Mouse (Mus musculus): Measurements from ENCODE around the gene Ak1.

Ak1 gene

DNA sequence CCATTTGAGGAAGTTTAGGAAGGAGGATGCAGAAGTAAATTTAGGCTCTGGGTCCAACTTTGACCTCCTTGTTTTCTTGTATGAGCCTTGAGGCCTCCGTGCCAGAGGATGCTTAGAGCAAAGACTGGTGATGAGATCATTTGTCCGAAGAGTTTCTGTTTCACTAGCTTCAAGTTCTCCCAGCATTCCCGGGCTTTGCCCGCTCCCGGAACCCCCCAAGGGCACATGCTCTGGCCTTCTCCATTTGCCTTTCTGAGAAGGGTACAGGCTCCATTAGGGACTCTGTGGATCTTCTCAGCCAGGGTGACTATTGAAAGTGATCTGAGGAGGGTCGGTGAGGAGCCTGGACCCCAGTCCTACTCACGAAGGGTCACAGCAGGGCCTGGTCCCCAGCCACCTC lies 25.8 kb downstream of the Ak1 start:
- peak in 1 of 2 experiments; percentile 55 for DNase-seq (ENCODE audit: inconsistent age in 2 of 2, low spot score in 1 of 2)

DNA sequence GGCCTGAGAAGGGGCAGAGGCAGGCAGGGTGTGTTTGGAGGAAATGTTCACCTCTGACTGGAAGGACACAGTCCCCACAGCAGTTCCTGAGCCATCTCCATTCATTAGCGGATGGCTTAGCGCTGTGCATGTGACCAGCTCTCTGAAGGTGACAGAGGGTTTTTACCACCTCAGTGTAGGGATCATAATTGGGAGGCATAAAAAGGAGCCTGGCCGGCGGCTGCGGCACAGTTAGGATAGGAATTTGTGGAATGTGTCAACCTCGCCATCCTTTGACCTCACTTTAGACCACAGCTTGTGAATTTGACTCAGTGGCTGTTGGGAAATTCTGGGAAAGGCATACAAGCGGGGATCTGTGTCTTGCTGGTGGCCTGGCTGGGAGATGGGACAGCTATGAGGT lies 32.2 kb downstream of the Ak1 start:
- no peak for DNase-seq (ENCODE audit: inconsistent age in 2 of 2, low spot score in 1 of 2)

DNA sequence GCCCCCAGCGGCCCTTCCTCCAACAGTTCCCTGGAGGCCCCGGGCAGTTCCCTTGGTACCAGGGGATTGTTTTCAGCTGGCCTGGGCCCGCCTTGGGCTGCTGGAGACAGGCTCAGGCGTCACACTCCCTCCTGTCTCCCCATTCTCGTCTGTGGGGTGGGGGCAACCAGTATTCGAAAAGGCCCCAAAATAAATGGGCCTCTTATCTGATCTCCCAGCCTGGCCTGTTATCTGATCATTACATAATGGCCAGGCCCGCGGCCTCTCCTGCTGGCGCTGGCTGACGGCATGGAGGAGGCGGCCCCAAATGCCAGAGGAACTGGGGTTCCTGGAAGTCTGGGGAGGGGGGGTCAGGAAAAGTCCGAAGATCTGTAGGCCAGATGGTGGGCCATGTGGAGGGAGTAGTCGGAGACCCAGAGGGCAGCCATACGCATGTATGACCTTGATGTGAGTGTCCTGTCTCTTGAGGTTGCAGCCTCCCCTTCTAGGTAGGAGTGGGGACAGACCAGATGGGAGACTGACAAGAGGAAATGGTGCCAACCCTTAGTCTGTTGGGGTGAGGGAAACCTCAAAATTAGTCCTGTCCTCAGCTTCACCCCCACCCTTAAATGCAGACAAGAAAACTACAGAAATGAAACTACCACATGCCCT lies 33.3 kb downstream of the Ak1 start:
- DNase-seq (ENCODE audit: inconsistent age in 2 of 2, low spot score in 1 of 2) = peak; percentile 48 to 65

DNA sequence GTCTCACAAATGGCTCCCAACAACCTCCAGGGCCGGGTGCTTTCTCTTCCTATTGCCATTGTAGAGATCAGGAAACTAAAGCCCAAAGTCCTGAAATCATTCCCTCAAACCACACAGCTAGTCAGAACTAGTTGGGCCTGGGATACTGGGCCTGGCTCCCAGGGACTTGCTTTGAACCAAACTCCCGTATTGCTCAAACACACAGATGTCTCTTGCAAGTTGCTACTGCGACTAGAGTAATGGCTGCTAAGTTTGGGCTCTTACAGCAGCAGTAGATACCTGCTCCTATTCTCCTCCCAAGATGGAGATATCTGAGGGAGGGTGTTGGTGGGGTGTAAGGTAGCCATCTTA lies 33.8 kb downstream of the Ak1 start:
- no peak for DNase-seq (ENCODE audit: inconsistent age in 2 of 2, low spot score in 1 of 2)

DNA sequence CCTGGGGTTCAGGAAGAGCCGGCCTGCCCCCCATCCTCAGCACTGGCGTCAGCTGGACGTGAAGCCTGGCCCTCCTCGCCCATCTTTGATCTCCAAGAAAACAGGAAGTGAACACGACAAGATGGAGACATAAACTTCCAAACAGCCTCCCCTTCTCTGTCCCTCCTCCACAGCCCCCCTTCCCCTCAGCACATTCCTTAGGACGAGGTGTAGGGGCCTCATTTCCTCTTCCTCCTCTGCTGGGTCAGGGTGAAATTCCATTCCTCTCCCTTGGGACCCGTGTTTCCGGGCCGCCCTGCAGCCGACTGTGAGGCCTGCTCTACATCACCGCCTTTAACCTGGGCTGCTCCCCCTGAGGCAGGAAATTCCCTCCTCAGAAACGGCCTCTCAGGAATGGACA lies 34.3 kb downstream of the Ak1 start:
- DNase-seq (ENCODE audit: inconsistent age in 2 of 2, low spot score in 1 of 2) = peak; percentile 76 to 82

DNA sequence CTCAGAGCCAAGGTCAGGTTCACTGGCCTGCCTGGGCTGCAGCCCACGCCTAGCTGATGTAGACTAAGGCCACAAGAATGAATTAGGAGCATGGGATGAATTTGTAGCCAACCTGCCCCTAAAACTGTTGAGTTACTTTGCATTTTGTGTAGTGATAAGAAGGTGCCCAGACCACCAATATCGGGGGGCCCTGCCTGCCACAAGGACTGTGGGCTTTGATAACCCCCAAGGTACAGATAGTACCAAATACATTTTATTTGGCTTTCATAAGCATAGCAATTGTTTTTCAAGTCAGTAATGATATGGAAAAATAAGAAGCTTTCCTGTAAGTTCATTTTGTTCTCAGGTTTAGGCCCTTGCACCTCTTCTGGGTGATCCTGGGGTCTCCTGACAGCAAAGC lies 37.3 kb downstream of the Ak1 start:
- DNase-seq (ENCODE audit: inconsistent age in 2 of 2, low spot score in 1 of 2) = no peak

DNA sequence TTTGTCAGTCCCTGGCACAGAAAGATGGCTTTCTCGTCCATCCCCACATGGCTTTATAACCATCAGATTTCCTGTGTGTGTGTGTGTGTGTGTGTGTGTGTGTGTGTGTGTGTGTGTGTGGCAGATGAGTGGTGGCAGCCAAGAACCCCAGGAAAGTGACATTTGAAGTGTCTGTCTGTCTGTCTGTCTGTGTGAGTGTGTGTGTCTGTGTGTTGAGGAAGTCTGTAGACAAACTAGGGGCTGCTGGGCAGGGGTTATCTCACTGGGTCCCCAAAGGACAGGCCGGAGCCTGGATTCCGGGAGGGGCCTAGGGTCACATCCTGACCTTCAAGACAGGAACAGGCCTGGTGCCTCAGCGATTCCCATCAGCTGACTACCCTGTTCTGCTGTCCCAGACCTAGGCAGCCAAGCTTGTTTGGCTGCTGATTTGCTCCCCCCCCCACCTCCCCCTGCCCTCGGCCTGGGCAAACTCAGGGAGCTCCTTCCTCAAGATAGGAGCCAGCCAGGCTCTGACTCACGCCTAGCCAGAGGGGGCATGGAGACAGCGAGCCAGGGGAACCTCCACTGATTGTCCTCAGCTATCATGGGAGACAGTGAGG lies 40.0 kb downstream of the Ak1 start:
- DNase-seq (ENCODE audit: inconsistent age in 2 of 2, low spot score in 1 of 2) = peak; percentile 78 to 82

DNA sequence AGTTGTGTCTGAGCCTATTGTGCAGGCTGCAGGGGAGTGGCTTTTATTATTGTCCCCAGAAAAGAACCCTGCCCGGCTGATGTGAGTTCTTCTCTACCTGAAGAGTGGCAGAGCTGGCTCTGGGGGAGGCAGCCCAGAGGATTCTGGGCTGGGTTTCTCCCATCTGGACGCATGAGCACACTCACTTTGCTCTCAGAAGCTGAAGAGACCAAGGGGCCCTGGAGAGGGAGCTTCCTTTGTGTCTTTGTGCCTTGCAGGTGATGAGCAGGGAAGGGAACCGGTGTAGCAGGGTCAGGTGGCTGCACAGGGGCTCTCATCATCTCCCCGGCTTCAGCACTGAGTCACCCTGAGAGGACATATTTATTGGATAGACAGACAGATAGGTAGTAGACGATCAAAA lies 40.7 kb downstream of the Ak1 start:
- no peak for DNase-seq (ENCODE audit: inconsistent age in 2 of 2, low spot score in 1 of 2)

DNA sequence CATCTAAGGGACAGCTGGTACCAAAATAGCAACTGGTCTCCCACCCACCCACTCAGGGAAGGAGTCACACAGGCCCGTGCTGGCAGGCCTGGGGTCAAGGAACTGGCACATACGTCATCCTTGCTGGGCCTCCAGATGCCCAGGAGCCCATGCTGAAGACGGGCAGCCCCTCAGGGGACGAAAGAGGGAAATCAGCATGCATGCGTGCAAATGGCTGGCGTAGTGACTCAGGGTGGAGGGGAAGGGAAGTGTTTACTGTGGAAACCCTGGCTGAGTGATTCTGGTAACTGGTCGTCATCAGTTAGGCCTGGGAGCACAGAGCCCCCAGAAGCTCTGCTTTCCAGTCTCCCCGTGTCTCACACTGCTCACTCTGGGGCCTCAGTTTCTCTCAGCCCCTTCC lies 43.8 kb downstream of the Ak1 start:
- no peak for DNase-seq (ENCODE audit: inconsistent age in 2 of 2, low spot score in 1 of 2)

DNA sequence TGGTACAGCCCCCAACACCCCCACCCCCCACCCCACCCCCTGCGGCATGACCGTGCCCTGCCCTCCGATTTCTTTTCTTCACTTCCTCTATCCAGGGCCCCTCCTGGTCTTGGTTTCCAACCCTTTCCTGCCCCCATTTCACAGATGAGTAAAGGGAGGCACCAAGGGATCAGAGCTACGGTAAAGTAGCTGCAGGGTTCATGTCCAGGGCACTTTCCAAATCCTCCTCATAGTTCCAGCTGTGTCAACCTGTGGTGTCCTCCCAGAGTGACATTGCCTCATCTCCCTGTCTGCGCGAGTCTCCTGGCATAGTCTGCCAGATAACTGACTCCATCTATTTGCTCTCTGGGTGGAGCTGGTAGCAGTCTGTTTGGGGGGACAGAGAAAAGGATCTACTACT lies 44.3 kb downstream of the Ak1 start:
- DNase-seq (ENCODE audit: inconsistent age in 2 of 2, low spot score in 1 of 2) = no peak

DNA sequence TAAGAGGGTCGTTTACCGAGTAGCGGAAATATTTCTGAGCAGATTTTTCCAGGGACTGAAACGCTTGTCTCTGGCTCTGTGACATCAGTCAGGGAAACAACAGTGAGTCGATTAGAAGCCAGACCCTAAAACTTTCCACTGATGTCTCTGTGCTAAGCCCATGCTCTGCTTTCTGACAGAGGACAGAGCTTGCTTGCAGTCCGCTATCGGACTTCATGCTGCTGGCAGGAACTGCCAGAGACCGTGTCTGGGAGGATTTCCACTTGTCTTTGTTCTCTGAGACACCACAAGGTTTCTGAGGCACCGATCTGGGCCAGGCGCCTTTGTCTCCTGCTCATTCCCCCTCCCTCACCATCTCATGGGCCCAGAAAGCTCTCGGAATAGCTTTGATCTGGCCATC lies 46.2 kb downstream of the Ak1 start:
- DNase-seq (ENCODE audit: inconsistent age in 2 of 2, low spot score in 1 of 2) = no peak

DNA sequence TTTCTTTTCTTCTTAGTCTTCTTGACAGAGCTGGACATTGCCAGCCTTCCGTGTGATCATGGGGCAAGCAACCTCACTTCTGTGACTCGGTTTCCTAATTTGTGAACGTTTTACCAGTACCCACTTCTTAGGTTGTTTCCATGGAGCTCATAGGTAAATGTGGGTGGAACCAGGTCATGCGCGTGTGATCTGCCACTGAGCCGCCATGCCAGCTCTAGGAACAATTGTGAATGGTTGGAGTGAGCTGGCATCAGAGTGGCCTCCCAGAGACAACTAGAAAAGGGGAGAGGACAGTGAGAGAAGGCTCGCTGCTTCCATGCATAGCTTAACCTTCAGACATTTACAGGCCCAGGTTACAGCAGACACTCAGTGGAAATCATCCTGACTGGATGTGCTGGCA lies 46.6 kb downstream of the Ak1 start:
- DNase-seq (ENCODE audit: inconsistent age in 2 of 2, low spot score in 1 of 2) = no peak

DNA sequence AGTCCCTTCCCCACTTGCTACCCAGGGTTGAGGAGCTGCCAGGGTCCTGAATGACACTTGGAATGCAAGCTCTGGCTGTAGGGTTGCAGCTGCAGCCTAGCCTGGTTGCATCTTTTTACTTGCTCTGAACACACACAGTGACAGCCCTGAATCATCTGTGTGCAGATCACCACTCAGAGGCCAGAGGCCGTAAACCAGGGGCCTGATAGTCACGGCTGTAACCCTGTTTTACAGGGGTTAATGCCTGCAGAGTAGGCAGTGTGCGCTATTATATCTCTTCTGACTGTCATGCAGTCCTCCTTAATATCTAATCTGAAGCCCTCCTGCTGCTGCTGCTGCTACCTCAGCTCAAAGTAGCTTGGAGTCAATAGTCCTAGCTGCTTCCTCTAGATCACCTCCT lies 48.3 kb downstream of the Ak1 start:
- DNase-seq (ENCODE audit: inconsistent age in 2 of 2, low spot score in 1 of 2) = no peak

DNA sequence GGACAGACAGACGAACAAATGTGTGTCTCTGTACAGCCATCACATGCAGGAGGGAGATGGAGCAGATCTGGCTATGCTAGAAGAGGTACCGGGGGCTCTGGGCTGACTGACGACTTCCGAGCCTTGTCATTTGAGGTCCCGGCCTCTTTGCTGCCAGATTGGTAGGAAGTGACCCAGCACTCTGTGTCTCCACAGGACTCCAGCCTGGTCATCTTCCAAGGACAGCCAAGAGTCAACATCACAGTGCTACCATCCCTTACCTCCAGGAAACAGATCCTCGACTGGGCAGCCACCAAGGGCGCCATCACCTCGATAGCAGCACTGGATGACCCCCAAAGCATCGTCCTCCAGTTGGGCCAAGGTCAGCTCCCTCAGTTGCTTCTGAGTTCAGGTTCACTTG lies 49.6 kb downstream of the Ak1 start:
- DNase-seq (ENCODE audit: inconsistent age in 2 of 2, low spot score in 1 of 2) = peak; percentile 36 to 60

DNA sequence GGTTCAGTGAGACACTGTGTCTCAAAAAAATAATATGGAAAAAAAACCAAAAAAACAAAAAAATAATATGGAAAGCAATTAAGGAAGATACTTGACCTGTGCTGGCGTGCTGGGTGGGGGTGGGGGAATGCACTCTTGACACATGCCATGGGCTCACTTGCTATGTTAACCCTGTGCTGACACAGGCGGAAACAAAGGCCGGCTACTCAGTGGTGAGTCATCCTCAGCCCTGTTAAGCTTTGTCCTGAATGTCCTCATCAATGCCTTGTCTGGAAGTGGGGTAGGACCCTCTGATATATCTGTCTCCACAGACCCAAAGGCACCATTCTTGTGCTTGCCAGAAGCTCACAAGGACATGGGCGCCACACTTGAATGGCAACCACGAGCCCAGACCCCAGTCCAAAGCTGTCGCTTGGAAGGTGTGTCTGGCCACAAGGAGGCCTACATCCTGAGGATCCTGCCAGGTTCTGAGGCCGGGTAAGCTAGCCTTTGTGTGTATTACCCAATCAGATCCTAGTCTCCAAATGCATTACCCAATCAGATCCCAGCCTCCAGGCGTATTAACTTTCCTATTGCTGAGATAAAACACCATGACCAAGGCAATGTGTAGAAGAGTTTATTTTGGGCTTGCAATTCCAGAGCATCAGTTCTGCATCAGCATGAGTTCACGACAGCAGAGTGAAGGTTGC lies 50.5 kb downstream of the Ak1 start:
- DNase-seq (ENCODE audit: inconsistent age in 2 of 2, low spot score in 1 of 2) = no peak

DNA sequence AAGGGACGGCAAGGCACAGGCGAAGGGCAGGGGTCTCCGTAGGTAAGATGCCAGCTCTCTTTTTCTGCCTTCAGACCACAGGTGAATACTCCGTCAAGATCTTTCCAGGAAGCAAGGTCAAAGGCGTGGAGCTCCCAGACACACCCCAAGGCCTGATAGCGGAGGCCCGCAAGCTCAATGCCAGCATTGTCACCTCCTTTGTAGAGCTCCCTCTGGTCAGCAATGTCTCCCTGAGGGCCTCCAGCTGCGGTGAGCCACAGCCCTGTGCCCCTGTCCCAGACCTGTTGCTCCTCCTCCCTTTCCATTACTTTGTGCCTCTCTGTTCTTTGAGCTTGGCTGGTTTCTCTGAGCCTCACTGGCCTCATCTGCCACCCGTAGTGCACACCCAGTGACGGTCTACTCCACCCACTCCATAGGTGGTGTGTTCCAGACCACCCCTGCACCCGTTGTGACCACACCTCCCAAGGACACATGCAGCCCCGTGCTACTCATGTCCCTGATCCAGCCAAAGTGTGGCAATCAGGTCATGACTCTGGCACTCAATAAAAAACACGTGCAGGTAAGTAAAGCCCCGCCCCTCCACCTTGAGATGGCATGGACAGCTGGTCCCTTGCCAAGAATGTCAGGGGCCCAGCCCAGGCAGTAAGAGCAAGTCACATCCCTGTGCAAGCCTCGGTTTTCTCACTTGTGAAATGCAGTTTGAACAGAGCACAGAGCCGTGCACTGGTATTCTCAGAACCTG lies 51.8 kb downstream of the Ak1 start:
- no peak for DNase-seq (ENCODE audit: inconsistent age in 2 of 2, low spot score in 1 of 2)

DNA sequence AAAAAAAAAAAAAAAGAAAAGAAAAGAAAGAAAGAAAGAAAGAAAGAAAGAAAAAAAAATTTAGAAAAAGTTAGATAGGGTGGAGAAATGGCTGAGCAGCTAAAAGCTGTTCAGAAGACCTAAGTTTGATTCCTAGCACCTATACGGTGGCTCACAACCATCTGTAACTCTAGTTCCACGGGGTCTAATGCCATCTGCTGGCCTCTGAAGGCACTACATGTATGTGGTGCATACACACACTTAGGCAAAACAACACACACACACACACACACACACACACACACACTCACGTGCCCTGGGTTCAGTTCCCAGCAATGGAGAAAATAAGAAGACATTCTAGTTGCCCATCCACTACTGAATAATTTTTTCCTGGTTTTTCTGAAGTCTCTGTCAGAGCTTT lies 55.3 kb downstream of the Ak1 start:
- DNase-seq (ENCODE audit: inconsistent age in 2 of 2, low spot score in 1 of 2) = no peak

DNA sequence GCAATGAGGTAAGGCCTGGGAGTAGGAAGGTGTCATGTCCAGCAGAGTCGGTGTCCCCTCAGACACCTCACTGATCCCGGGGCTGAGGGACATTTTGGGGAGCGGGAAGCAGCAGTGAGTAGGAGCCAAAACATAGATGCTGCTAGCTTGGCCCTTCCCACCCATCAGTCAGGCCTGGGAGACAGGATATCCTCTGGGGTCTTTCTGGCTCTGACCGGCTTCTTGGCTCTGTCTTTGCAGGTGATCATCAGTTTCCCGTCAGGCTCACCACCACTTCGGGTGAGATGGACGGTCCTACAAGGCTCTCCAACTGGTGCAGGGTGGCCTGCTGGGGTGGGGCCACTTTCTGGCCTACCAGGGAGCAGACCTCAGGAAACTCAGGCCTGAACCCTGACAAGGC lies 56.1 kb downstream of the Ak1 start:
- no peak for DNase-seq (ENCODE audit: inconsistent age in 2 of 2, low spot score in 1 of 2)

DNA sequence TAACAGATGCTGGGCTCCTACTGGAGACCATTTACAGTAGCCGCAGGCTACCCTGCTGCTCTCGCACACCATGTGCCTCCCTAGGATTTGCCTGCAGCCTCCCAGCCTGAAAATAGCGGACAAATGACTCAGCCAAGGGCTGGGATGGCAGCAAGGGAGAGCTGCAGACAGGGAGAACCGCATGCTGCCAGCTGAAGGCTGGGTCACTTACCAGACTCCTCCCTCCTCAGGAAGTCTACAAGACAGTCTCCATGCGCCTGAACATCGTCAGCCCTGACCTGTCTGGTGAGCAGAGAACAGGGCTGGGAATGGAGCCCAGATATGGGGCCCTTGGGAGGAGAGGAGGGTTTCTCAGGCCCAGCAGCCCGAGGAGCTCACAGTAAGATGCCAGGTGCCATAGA lies 58.5 kb downstream of the Ak1 start:
- peak; percentile 83 to 88 for DNase-seq (ENCODE audit: inconsistent age in 2 of 2, low spot score in 1 of 2)

DNA sequence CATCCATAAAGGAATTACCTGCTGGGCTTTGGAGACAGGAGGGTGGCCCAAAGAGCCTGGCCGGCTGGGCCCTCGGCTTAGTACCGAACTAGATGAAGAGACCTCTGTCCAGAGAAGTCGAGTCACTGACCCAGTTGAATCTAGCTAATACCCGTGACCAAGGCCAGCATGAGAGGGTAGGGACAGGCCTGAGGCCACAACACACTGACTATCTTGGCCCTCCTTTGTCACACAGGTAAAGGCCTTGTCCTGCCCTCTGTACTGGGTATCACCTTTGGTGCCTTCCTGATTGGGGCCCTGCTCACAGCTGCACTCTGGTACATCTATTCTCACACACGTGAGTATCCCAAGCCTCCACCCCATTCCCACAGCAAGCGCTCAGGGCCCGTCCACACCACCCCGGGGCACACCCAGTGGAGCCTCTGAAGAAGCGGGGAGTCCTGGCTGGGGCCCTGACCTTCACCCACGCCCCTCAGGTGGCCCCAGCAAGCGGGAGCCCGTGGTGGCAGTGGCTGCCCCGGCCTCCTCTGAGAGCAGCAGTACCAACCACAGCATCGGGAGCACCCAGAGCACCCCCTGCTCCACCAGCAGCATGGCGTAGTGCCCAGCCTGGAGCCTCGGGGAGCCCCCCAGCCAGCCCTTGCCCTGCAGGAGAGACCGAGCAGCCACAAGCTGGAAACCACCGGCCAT lies 59.5 kb downstream of the Ak1 start:
- DNase-seq (ENCODE audit: inconsistent age in 2 of 2, low spot score in 1 of 2) = no peak

DNA sequence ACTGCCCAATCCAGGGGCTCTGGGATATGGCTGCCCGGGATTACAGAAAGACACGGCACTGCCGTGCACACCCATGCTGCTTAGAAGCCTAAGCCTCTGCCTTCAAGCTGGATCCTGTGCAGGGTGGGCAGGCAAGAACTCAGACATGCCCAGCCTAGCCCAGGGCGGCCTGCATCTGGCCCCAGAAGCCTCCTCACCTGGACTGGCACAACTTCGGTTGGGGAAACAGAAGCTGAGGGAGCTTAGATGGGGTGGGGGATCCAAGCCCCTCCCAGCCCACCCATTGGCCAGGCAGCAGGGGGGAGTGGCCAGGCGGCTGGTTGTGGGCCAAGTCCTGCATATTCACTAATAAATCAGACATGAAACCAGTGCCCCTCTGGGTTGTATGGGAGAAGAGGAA lies 60.2 kb downstream of the Ak1 start:
- no peak for DNase-seq (ENCODE audit: inconsistent age in 2 of 2, low spot score in 1 of 2)
